Mouse (Mus musculus) retina, postnatal 1 day (tissue): ENCODE results near the gene Ddhd1.
"Not testable (repeated sequence)": the region's sequence is repeated elsewhere in the genome, so short reads cannot be mapped to it uniquely, and the experiment has no call there.

Experiments
- DNase-seq: peaks from one replicate; pipeline ENCODE4 v3.0.0-alpha.2; 2012

The Ddhd1 gene

DNA sequence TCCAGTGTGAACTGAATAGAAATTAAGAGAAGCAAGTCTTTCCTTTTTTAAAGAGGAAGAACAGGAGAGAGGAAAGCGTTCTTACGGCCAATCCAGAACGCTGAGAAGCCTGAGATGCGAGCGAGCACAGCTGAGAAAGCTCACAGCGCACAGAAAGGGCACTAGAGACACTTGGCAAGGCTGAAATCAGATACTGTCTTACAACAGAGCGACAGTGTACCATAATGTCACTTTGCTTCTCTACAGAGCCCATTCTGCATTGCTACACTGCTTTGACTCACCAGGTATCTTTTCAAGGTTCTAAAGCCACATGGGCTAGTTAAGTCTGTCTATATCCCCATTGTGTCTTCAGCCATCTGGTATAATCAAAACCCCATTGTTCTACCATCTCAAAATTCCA, 13.7 kb downstream of the Ddhd1 start:
- no peak for DNase-seq

- peak; percentile 16 for DNase-seq
Observed at GRCm38 (mm10) chr14:45643461-45643860, 14.5 kb downstream of the Ddhd1 start.

DNA sequence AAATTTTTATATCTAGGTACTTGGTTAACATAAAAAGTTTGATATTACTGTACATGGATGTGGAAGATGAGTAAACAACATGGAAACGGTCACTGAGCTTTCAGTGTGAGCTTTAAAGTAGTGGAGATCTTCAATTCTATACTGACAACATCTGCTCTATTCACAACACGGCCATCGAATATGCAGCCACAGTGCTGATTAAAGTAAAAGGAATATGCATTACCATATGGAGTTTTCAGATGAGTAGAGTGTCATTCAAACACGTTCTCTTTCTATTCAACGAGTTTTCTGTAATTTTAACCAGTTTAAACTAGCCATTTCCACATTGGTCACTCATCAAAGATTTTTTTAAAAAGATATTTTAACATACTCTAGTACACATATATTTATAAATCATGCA, 15.1 kb downstream of the Ddhd1 start:
- DNase-seq = no peak

DNA sequence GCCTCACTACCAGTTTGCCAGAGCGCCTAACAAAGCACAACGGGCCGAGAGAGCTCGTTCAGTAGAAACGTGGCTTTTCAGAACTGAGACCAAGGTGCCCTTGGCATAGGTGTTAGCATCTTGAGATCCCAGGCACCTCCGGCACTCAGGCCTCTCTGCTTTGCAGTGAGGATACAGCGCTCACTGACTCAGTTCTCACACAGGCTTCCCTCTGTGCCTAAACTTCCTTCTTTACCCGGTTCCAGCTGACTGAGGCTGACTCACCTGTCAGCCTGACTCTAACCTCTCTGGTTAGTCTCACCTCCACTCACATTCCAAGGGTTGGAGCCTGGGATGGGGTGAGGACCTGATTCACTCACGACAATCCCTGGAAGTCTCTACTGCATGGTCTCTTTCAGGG, 15.7 kb downstream of the Ddhd1 start:
- DNase-seq = no peak

- DNase-seq = no peak
Observed at GRCm38 (mm10) chr14:45638717-45639116, 19.2 kb downstream of the Ddhd1 start.

- no peak for DNase-seq
Observed at GRCm38 (mm10) chr14:45635496-45635895, 22.4 kb downstream of the Ddhd1 start.

- no peak for DNase-seq
Observed at GRCm38 (mm10) chr14:45632756-45633537, 25.0 kb downstream of the Ddhd1 start.

- DNase-seq = no peak
Observed at GRCm38 (mm10) chr14:45630544-45630943, 27.4 kb downstream of the Ddhd1 start.

DNA sequence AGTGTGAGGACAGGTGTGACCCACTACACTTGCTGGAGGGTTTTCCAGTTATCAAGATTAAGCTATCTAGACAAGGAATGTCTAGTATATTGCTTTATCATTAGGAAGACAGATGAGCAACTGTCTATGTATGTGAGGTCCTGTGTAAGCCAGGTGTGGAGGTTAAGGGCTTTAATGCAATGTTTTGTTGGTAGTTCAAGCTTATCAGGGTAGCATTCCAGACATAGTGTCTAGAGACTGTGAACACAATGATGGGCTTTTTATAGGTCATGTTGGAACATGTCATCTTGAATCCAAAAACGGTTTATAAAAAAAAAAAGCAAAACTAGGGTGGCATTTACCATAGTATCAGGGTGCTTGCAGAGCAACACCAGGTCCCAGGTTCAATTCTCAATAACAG, 28.0 kb downstream of the Ddhd1 start:
- DNase-seq = no peak

- DNase-seq = no peak
Observed at GRCm38 (mm10) chr14:45618351-45618750, 39.6 kb downstream of the Ddhd1 start.

- no peak for DNase-seq
Observed at GRCm38 (mm10) chr14:45616526-45616925, 41.4 kb downstream of the Ddhd1 start.

DNA sequence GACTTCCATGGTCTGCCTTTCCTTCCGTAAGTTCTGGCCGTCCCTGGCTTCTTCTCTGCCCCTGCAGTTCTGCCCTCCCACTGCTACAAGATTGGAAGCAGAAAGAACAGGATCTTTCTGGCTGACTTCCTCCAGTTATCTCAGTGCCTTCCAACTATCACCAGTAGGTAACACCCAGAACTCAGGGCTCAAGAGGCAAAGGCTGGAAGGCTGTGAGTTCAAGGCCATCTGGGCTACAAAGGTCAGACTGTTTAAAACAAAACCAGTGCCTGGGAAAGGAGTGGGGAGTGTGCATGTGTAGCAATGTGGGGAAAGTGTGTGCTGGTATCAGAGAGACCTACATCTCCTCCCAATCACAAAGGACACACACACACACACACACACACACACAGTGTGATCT, 42.2 kb downstream of the Ddhd1 start:
- no peak for DNase-seq

GRCm38 (mm10) chr14:45614822-45615221, 43.1 kb downstream of the Ddhd1 start:
- DNase-seq = no peak

DNA sequence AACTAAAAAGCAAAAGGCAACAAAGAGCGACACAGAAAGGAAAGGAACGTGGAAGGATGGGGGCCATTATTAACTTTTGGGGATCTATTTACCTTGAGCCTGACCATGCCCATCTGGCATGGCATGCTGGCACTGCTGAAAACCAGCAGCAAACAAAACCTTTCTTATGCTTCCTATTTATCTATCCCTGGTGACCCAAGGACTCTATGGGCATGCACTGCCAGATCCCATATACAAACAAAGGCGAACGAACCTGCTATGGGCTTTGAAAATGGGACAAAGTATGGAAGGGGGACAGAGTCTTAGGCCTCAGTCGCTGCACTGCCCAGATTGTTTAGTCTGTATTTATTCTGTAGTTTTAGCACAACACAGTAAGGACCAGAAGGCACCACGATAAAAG, 43.5 kb downstream of the Ddhd1 start:
- no peak for DNase-seq

DNA sequence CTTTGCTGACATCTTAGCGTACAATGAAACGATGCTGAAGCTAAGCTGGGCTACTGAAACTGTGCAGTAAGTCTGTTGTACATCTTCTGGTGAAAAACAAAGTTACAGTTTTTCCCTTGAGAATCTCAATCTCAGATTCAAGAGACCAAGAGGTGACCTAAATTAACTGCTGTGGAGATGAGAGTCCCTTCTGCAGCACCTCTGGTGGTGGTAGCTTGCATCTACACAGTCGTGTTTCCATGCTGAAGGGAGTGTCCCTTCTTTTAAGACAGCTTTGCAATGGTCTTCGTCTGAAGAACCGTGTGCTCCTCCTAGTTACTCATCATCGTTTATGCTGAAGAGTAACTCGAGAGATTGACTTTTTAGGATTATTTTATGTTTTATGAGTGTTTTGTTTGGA, 46.3 kb downstream of the Ddhd1 start:
- DNase-seq = peak; percentile 5

DNA sequence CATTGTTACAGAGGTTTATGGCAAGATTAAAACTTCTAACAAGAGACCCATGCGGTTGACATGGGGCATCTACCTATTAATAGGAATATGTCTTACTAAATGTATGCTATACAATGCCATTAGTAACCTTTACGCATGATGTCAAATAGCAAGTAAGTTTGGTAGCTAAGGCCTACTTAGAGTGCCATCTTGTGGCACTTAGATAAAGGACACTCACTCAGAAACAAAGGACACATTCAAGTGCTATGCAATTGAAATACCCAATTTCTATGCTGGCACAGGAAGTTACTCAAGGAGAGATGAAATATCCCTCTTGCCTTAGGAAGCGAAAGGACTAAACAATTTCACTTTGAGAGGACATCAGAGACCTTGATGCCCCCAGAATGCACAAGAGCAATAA, 55.9 kb downstream of the Ddhd1 start:
- DNase-seq = peak; percentile 63

GRCm38 (mm10) chr14:45600587-45600986, 57.4 kb downstream of the Ddhd1 start:
- DNase-seq = no peak

GRCm38 (mm10) chr14:45597855-45598254, 60.1 kb downstream of the Ddhd1 start:
- no peak for DNase-seq

DNA sequence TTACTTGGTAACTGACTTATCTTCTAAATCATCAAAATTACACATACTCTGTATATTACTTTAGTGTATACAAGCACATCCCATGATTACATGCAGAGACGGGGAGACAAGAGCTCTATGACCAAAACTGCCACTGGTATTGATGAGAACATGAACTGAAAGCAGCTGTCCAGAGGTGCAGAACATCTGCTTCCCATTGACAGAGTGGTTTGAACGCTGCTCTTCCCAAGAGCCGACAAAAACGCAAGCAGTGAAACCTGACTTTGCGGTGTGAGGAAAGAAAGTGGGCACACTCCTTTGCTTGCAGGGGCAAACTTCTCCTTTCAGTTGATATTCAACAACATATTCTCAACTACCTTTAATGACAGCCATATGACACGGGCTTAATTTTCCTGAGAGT, 64.7 kb downstream of the Ddhd1 start:
- DNase-seq = no peak

GRCm38 (mm10) chr14:45588403-45588802, 69.5 kb downstream of the Ddhd1 start:
- DNase-seq = no peak

DNA sequence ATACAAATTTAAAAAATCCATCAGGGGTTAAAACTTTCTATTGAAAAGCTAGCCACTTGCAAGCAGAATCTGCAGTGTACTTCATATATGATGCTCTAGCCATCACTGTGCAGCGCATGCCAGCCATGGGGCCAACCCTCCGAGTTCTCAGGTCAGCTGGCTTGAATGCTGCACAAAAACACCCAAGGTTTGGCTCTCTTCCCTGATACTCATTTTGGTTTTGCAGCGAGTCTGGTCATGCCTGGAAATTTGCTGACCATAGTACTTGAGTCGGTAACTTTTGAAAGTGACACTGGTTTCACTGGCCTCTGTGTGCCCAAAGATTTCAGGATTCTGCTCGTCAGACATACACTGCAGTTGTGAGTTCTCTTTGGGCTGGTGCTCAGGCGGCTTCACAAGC, 70.4 kb downstream of the Ddhd1 start:
- no peak for DNase-seq

GRCm38 (mm10) chr14:45583494-45584027, 74.4 kb downstream of the Ddhd1 start:
- DNase-seq = no peak

DNA sequence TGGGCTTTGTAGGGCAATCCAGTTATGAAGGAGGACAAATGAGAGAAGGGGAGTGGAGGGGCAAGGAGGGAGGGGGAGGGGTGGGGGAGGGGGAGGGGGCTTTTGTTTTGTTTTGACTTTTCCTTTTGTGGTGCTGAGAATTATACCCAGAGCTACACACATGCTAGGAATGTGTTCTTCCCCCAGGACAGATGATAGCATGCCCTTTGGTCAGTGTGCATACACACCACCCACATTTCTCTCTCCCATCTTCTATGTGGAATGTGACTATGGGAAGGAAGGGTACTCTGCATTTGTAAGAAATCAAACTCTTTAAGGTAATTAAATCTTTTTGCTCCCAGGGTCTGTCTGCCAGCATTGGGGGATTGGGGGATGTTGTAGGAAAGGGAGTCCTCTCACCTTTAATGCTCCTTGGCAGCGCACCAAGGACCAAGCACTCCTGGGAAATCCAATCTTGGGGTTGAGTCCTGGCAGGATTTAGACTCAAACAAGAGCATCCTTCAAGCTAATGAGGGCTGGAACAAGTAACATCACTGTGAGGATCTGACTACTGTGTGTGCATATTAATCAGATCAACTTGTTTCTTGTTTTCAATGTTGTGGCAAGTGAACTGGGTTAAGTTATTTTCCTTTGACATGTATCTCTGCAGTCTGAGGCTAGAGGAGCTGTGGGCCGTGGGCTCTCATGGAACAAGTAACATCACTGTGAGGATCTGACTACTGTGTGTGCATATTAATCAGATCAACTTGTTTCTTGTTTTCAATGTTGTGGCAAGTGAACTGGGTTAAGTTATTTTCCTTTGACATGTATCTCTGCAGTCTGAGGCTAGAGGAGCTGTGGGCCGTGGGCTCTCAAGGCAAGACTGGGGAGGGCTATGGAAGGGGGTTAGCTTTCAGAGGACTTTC, 76.8 kb downstream of the Ddhd1 start:
- DNase-seq = not testable (repeated sequence)
